In genomic region chr10:28123881-28124280, GRCm38 (mm10) we compare ENCODE assay signal across 16 mouse cellular contexts.
"Had no signal": no experiment of that assay in that cellular context is flagged by ENCODE, and none has a peak within 500 bp of the region (broad histone marks: within the 10 kb centered on the region; RNA-seq: fewer than 3 reads in every experiment).

No protein-coding gene starts in this region.

- DNase-seq: kidney, adult 18-20 months; kidney, adult 9 months; kidney, postnatal 14 days; kidney, postnatal 4 days; liver, embryonic 13.5 days; lung, adult 2 months; lung, postnatal 14 days; lung, postnatal 4 days; midbrain, embryonic 14.5 days; right cerebral cortex, postnatal 14 days; right cerebral cortex, postnatal 4 days; thymus, adult 2 months; thymus, postnatal 14 days; thymus, postnatal 4 days had no signal

- H3K9me3 ChIP-seq: liver, embryonic 13.5 days had no signal

- H3K27ac ChIP-seq: liver, embryonic 13.5 days; stomach, postnatal 0 days had no signal

- H3K9ac ChIP-seq: liver, embryonic 13.5 days had no signal

- H3K4me2 ChIP-seq: liver, embryonic 13.5 days; midbrain, embryonic 11.5 days had no signal

- H3K4me1 ChIP-seq: liver, embryonic 13.5 days had no signal

- H3K36me3 ChIP-seq: liver, embryonic 13.5 days had no signal

- H3K4me3 ChIP-seq: liver, embryonic 13.5 days had no signal

- H3K27me3 ChIP-seq: liver, embryonic 13.5 days had no signal
